Mouse (Mus musculus) megakaryocyte, adult 5-6 weeks (primary cell): ENCODE results near the gene Dock9. TPM values are rescaled to one million over a fixed set of nuclear protein-coding genes. Genes with fewer than 3 reads are reported as not detected.

Experiments used
- ATAC-seq: 2 replicates; pipeline ENCODE4 v1.8.0; 2016; ENCODE audit warnings: mild to moderate bottlenecking, inconsistent platforms; ENCODE audit not compliant: poor library complexity, severe bottlenecking
- total RNA-seq, 2 experiments: library from RNA; stranded (forward) in 1 of 2; stranded (reverse) in 1 of 2; fragments of 153-499, 151-499 nt in 1 of 2; fragments of 221-1000, 200-1000 nt in 1 of 2; gene quantifications; 2 replicates each; pipeline versions ENCODE4 v1.2.3 to v1.2.4; 2015 to 2017

Dock9 gene
- total RNA-seq, 2 experiments from 2014 or later, result 0.22 to 0.31 TPM

DNA sequence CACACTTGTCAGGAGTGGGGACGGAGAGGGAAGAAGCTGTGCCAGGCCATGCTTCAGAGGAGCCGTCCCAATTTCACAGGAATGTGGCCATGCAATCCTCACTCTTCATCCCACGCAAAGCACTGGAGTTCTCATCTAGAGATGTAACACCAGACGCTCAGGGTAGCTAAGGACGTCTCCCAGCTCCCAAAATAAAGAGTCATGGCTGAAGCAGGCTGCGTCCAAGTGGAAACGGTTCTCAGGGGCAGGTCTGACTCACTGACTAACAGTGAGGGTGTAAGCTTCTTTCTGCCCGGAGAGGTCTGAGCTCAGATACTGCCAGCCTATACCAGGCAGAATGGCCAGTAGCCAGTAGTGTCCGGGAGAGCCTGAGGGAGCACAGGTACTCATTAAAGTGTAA lies 201.0 kb downstream of the Dock9 start:
- ATAC-seq, result no peak

DNA sequence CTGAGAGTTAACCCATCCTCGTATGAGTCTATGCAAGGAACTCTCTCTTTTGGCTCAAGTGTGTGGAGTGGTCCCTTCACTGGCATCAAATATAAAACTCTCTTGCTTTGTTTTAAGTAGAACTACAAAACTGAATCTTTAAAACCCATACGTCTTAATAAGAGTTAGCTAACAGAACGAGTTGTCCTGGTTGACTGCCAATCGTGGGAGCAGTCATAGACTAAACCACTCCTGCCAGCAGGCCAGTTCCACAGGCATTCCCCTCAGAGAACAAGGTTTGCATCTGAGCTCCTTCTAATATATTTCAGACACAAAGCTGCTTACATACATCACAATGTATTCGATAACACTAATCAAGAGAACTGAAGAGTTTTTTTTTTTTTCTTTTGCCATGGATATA lies 203.0 kb downstream of the Dock9 start:
- no peak for ATAC-seq

DNA sequence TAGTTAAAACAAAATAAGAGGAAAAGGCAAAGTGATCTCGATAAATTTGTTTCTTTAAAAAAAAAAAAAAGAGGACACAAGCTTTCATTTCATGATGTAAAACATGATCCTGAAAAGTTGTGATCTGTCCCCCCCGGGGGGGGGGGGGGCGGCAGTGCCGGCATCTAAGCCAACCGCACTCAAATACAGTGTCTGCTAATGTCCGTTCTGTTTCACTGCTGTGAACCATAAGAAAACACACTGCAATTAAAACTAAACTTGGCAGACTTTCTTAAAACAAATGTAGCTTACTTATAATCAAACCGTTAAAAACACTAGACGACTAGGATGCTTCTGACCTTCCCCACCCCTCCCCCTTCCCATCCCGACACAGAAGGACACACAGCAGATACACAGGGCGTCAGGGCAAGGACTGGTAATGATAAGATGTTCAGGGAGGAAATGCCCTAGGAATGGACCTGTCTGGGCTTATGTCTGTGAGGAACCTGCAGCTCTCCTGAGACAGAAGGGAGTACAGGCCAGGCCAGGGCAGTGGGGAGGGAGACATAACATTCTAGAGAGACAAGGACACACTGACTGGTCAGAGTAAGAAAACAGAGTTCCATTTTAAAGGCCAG lies 204.2 kb downstream of the Dock9 start:
- ATAC-seq, result no peak

GRCm38 (mm10) chr14:121592890-121593289 lies 204.7 kb downstream of the Dock9 start:
- ATAC-seq, result no peak

DNA sequence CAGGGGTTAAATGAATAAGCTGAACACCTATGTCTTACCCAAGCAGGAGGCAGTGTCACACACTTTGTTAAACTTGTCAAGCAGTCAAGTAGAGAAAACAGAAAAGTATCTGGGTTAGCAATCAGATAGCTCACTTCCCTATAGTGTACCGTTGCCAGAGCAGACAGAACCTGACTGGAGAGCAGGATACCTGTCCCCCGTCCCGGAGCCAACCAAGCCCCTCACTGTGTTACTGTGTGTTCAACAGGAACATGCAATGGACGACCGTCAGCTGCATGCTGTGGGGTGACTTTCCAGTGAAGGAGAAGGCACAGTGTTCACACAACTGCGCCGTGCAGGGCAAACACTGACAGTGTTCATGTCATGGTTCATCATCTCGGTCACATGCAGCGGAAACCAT lies 205.3 kb downstream of the Dock9 start:
- ATAC-seq, result no peak

- peak; percentile 86 for ATAC-seq
These were observed 208.4 kb downstream of the Dock9 start for GRCm38 (mm10) chr14:121589097-121589725.

DNA sequence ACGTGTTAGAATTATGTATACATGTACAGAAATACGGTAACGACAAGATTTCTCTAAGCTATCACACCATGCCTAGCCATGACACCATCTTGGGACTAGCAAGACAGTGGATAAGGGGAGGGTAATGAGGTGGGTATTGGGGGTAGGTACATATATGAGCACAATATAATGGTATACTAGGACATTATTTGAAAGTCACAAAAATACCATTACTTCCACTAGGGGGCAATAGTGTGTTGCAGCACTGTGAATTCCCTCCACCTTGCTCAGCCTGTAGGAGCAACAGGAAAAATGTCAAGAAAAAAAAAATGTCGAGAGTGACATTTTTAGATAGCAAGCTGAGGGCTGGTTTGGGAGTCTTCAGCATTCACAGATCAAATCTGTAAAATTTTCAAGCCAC lies 209.2 kb downstream of the Dock9 start:
- ATAC-seq, result peak; percentile 49; the same call in 1 of the 2 replicates

GRCm38 (mm10) chr14:121585906-121586765 lies 211.5 kb downstream of the Dock9 start:
- no peak for ATAC-seq

GRCm38 (mm10) chr14:121579055-121579454 lies 218.6 kb downstream of the Dock9 start:
- peak; percentile 77 for ATAC-seq

GRCm38 (mm10) chr14:121573391-121573790 lies 224.2 kb downstream of the Dock9 start:
- ATAC-seq, result no peak

DNA sequence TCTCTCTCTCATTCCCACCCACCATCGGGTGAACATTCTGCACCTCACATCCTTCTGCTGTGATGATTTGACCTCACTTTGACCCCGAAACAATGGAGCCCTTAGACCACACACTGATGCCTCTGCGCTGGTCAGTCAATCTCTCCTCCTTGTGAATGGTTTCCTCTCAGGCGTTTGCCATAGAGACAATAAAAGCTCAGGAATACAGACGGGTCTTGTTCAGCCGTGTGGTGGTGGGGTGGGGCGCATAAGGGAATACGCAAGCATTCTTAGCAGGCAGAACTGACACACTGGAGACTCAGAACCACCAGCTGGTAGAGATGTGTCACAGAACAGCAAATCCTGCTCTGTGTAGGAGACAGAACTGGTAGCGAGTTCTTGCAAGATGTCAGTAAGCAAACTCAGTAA lies 230.8 kb downstream of the Dock9 start:
- ATAC-seq, result no peak

DNA sequence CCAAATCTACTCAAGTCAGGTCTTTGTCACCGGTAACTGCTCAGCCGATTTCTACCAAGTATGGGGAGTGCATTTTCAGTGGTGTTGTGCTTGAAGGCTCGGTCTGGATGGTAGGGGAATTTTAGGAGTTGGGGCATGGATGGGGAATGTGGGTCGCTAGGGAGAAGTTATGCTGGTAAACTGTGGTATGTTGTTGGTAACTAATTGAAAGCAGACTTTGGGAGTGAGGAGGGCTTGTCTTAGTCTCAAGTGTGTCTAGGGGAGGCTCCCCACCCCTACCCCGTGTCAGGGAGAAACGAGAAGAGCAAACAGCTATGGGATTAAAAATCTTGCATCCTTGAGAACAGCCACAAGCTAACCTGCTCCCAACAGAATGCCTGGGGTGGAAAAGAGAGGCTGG lies 231.7 kb downstream of the Dock9 start:
- ATAC-seq, result no peak

- ATAC-seq, result no peak
These were observed 233.0 kb downstream of the Dock9 start for GRCm38 (mm10) chr14:121564656-121565055.

DNA sequence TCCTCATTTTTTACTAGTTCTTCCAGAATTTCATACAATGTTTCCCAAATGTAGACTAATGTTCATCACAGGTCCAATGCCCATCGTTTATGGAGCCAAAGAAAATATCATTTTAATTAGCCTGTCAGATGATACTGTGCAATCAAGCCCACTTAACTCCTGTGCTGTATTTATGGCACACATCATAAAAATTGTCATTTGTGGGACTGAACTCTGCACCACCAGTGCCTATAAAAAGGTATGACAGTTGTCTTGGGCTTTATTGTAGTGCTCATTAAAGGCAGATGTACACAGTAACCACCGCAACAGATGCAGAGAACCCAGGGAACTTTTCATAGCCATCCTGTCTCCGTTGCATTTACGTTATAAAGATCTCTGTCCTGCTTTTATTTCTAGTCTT lies 233.7 kb downstream of the Dock9 start:
- ATAC-seq, result no peak

DNA sequence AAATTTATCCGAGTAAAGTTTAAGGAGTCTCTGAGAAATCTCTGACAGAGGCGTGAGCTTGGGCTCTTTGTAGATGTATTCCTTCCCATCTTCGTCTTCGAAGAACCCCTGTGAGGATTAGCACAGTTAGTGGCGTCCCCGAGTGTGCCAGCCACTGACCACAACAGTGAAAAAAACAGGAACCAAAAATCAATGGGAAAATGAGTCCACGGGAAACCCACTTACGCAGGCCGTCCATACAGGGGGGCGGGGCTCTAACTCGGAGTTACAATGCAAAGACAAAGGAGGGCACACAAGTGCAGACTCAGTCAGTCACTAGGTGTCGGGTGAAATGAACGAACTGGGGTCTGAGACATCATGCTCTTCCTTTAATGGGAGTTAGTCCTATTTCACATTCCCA lies 238.6 kb downstream of the Dock9 start:
- peak; percentile 70 for ATAC-seq

DNA sequence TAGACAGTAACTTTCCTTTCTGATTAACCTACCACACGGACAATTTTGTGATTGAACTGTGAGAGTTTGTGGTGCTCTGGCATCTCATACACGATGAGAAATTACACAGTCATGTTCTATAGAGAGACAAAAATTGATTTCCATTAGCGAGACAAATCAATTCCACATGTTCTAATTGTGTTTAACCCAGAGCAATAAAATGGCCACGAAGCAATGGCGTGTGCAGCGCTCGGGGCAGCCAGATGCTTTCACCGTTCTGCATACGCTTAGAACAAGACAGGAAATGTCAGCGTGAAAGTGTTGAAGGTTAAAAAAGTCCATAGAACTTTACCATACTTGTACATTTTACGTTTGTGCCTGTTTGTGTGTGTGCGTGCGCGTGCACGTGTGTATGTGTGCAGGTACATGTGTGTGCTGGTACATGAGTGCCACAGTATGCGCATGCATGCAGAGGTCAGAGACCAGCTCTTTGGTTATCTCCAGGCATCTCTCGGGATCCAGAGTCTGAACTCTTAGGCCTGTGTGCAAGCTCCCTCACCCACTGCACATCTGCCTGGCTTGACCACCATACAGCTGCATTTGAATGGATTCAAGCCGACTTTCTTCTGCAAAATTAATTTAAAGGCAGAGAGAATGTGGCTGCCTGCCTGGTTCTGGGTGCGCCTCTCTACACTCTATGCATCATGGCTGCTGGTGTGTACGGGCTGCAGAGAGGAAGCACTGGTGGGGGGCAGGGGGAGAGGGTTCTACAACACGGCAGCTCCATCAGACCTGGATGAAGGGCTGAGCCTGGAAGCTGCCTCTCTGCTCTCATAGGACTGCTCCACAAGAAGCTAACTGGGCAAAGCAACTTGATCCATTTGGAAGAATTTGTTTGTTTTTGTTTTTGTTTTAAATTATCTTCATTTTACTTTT lies 241.0 kb downstream of the Dock9 start:
- ATAC-seq, result no peak

- no peak for ATAC-seq
These were observed 243.9 kb downstream of the Dock9 start for GRCm38 (mm10) chr14:121553785-121554184.

- no peak for ATAC-seq
These were observed 245.1 kb downstream of the Dock9 start for GRCm38 (mm10) chr14:121552586-121552985.

GRCm38 (mm10) chr14:121549834-121550233 lies 247.8 kb downstream of the Dock9 start:
- ATAC-seq, result no peak

GRCm38 (mm10) chr14:121547745-121548144 lies 249.9 kb downstream of the Dock9 start:
- no peak for ATAC-seq

GRCm38 (mm10) chr14:121546621-121547020 lies 251.0 kb downstream of the Dock9 start:
- no peak for ATAC-seq
